Mouse (Mus musculus) liver, embryonic 14.5 days (tissue): Measurements from ENCODE around the gene Dnal1.

Experiments
- CTCF ChIP-seq: IDR thresholded peaks from 2 replicates; pipeline ENCODE4 v1.5.1; 2016; ENCODE audit warnings: antibody characterized with exemption, low read depth, control low read depth
- EP300 ChIP-seq: IDR thresholded peaks from 2 replicates; pipeline ENCODE4 v1.6.1; 2016; ENCODE audit warnings: antibody characterized with exemption, low read depth

DNA sequence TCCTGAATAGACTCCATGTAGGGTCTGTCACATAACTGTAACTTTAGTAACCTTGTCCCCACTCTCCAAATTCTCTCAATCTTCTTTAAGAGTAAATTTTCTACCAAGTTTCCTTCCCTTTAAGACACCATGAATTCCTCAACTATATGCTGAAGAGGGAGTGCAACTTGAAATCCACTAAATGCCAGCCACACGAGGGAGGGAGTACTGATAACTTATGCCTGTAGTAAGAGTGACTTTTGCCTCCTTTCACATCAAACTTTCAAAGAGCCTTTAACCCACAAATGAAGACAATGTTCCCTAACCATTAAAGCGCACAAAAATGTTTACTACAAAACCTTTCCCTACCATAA lies 12.7 kb upstream of the Dnal1 start:
- no peak for TF ChIP-seq CTCF
- no peak for TF ChIP-seq EP300
